Mouse (Mus musculus) lung, embryonic 16.5 days (tissue): ENCODE measurements around the gene Atp6v0c. TPM values are rescaled to one million over a fixed set of nuclear protein-coding genes. Genes with fewer than 3 reads are reported as not detected.

Experiments
- ATAC-seq: fragments of 200-750 bp; cut with Nextera tagmentation; 2 replicates; pipeline ENCODE4 v1.8.0; 2017; ENCODE audit warnings: low read depth, mild to moderate bottlenecking, moderate library complexity
- H3K27ac ChIP-seq: fragments of 300-500 bp; sonication (generic); 2 replicates; pipeline ENCODE4 v1.5.1; 2014; ENCODE audit warnings: mild to moderate bottlenecking, control low read depth, low read length
- H3K27me3 ChIP-seq: fragments of 300-500 bp; sonication (generic); 2 replicates; pipeline ENCODE4 v1.6.1; 2014; ENCODE audit warnings: low read depth, low read length, mixed read lengths; ENCODE audit not compliant: control insufficient read depth, insufficient read depth
- H3K36me3 ChIP-seq: fragments of 300-500 bp; sonication (generic); 2 replicates; pipeline ENCODE4 v1.6.1; 2014; ENCODE audit warnings: low read length; ENCODE audit not compliant: control insufficient read depth, insufficient read depth
- H3K4me1 ChIP-seq: fragments of 300-500 bp; sonication (generic); replicated peaks from 2 replicates; pipeline ENCODE4 v1.6.1; 2014; ENCODE audit warnings: low read length, mixed read lengths; ENCODE audit not compliant: control insufficient read depth, insufficient read depth
- H3K4me2 ChIP-seq: fragments of 300-500 bp; sonication (generic); 2 replicates; pipeline ENCODE4 v1.6.1; 2014; ENCODE audit warnings: low read depth, low read length, control low read depth
- H3K4me3 ChIP-seq: fragments of 300-500 bp; sonication (generic); 2 replicates; pipeline ENCODE4 v1.5.1; 2014; ENCODE audit warnings: mild to moderate bottlenecking, low read length, control low read depth
- H3K9ac ChIP-seq: fragments of 300-500 bp; sonication (generic); 2 replicates; pipeline ENCODE4 v1.6.1; 2014; ENCODE audit warnings: low read length, control low read depth
- H3K9me3 ChIP-seq: fragments of 300-500 bp; sonication (generic); 2 replicates; pipeline ENCODE4 v1.6.1; 2016; ENCODE audit warnings: low read length; ENCODE audit not compliant: control insufficient read depth
- WGBS: fragments of 180-500 bp; shearing (Covaris S2); extraction: QIAGEN DNeasy Blood & Tissue Kit; methylation state at CpG from one replicate; pipeline ENCODE4 v1.1.7; 2014; 5-methylcytosine and 5-hydroxymethylcytosine counted together
- polyA plus RNA-seq: library from polyadenylated mRNA; unstranded; fragments of >200 nt; fragmentation: Nextera tagmentation; extraction: Ambion mirVana; gene quantifications from 2 replicates; pipeline ENCODE4 v1.2.1, GENCODE M21; 2015

The Atp6v0c gene
- polyA plus RNA-seq, 1 experiment from 2014 or later: 462 TPM

DNA sequence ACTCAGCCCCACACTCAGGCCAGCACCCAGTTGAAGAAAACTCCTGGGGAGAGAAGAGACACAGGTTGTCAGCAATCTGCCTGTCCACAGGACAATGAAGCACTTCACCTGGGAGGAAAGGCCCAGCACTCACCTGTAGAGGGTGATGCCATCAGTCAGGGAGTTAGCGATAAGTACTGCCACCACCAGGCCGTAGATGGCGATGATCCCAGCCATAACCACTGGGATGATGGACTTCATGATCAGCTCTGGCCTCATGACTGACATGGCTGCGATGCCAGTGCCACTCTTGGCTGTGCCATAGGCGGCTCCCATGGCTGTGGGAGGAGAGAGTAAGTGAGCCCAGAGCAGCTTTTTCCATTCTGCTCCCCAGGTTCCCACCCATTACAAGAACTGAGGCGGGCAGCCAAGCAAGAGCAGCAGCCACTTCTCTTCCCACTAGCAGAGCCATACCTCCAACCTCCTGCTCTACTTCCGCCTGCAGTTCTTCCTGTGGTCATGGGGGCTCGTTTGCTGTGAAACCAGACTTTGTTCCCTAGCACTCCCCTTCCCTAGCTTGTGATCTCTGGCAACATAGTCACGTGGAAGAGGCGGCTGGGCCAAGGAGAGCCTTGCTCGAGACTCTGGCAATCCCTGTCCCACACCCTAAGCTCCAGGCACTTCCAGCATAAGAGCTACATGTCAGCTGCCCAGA lies 4.8 kb downstream of the Atp6v0c start:
- no peak for ATAC-seq
- no peak overlapping the region for H3K4me3 ChIP-seq
- H3K27me3 ChIP-seq: no peaks in the 10 kb centered on the region
- H3K4me1 ChIP-seq: peaks cover 17% of the 10 kb centered on the region
- H3K4me2 ChIP-seq: no peak overlapping the region
- no peaks in the 10 kb centered on the region for H3K9me3 ChIP-seq
- 80% methylated on average over 9 of the region's 11 CpGs for WGBS
- no peak overlapping the region for H3K27ac ChIP-seq
- H3K9ac ChIP-seq: no peak overlapping the region
- H3K36me3 ChIP-seq: peaks cover 4% of the 10 kb centered on the region

DNA sequence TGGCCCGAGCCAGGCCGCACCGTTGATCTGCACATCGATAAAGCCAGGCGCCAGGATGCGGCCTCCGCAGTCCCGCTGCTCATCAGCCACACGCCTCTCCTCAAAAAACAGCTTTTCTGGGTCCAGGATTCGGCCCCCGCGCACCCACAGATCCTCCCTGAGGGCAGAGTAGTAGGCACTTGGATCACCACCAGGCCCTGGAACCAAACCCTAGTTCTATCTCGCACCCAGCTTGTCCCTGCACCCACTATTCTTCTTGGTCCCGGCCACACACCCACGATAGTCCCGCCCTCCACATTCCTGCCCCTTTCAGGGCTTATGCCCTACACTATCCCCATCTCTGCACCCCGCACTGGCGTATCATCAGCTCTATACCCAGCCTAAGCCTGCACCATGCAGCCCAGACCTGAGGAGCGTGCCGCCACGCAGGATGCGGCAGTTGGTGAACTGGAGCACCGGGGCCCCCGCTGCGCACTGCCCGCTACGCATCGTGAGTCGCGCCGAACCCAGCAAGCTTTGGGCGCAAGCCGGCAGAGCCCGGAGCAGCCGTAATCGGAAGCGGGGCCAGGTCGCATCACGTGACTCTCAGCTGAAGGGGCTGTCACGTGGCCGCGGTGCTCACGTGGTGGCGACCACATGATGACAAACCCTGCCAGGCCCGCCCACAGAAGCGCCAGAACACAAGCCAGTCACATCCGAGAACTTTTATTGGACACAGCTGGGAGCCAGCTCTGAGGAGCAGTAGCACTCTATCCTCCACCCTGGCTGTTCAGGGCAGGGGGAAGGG lies 6.1 kb downstream of the Atp6v0c start, which contains the start of gene Amdhd2:
Gene Amdhd2 (minus strand): TSS at position 591 of the 787 bp plus-strand sequence.
- H3K27ac ChIP-seq: peak within 1 kb of the TSS; percentile 77
- H3K36me3 ChIP-seq: peaks cover 4% of the 10 kb centered on the region
- peak within 1 kb of the TSS; percentile 86 for H3K4me3 ChIP-seq
- peak; percentile 89 for ATAC-seq
- H3K9ac ChIP-seq: peak within 1 kb of the TSS; percentile 84
- H3K4me2 ChIP-seq: peak within 1 kb of the TSS; percentile 95
- H3K4me1 ChIP-seq: peaks cover 17% of the 10 kb centered on the region
- H3K9me3 ChIP-seq: no peaks in the 10 kb centered on the region
- no peaks in the 10 kb centered on the region for H3K27me3 ChIP-seq
- under 1% methylated on average over 47 of the region's 47 CpGs for WGBS

DNA sequence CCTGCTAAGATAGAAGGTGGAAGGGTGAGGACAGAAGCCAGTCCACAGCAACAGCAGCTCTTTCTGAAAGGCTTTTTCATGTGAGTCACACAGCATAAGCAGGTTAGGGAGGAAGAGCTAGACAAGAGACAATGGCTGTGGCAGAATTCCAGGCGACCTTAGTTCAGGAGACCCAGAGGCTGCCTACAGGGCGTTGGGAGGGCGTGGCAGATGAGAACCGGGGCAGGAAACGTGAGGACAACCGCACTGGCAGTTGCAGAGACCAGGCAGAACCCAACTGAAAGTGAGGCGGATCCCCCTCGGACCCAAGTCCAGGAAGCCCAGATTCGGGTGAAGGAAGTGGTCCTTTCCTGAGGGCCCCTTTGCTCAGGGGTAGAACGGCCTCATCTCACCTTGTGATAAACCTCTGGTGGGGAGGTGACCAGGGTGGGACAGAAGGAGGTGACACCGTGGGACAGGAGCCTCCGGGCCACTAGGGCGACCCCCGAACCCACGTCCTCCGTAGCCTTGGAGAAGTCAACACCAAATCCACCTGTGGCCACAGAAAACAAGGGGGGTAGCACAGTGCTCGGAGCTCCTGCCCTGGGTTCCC lies 6.8 kb downstream of the Atp6v0c start:
- peaks cover 11% of the 10 kb centered on the region for H3K4me1 ChIP-seq
- 17% methylated on average over 17 of the region's 17 CpGs for WGBS
- peak; percentile 7; the same call in 1 of the 2 replicates for ATAC-seq
- peak overlapping the region; percentile 84 for H3K9ac ChIP-seq
- peak overlapping the region; percentile 95 for H3K4me2 ChIP-seq
- peaks cover 4% of the 10 kb centered on the region for H3K36me3 ChIP-seq
- H3K4me3 ChIP-seq: peak overlapping the region; percentile 86
- no peaks in the 10 kb centered on the region for H3K9me3 ChIP-seq
- H3K27ac ChIP-seq: no peak overlapping the region; the same call in 1 of the 2 replicates
- H3K27me3 ChIP-seq: no peaks in the 10 kb centered on the region

DNA sequence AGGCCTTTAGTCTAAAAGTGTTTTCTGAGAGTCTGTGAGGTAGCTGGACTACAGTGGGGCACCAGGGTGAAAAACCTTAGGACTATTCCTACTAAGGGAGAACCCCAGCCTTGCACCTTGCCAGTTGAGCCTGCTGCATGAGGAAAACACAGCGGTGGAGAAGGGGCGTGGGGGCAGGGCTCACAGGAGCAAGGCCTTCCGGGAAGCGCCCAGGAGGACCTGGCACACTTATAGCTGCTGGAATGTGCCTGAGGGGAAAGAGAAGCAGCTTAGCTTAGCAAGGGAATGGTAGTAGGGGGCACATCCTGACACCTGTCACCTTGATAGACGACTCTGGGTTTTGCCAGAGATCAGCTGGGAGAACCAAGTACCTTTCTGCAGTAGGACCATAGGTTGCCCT lies 8.0 kb downstream of the Atp6v0c start:
- H3K4me1 ChIP-seq: peaks cover 7% of the 10 kb centered on the region
- no peak overlapping the region for H3K9ac ChIP-seq
- no peaks in the 10 kb centered on the region for H3K27me3 ChIP-seq
- H3K27ac ChIP-seq: no peak overlapping the region
- H3K9me3 ChIP-seq: no peaks in the 10 kb centered on the region
- peaks cover 2% of the 10 kb centered on the region for H3K36me3 ChIP-seq
- H3K4me2 ChIP-seq: no peak overlapping the region
- ATAC-seq: no peak
- H3K4me3 ChIP-seq: no peak overlapping the region
- 80% methylated on average over 5 of the region's 5 CpGs for WGBS

DNA sequence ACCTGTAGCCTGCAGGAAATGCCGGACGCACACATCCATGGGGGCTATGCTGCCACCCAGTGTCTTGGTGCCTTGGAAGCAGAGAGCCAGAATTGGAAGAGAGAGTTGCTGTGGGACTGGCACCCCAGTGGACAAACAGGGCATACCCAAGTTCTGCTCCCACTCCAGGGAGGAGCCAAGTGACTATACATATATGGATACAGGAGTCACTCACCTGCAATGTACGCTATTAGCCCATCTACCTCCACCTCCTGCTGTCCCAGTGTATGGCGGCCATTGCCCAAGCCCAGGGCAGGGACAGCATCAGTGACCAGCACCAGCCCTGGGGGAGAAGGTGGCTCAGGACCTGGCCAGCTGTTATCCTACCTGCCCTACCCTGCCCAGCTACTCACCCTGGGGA lies 12.0 kb downstream of the Atp6v0c start:
- Histone ChIP-seq H3K27me3 (no peaks in the 10 kb centered on the region), H3K4me2 (no peak overlapping the region), H3K4me1 (peaks cover under 1% of the 10 kb centered on the region), H3K9ac (no peak overlapping the region), H3K4me3 (no peak overlapping the region), H3K9me3 (no peaks in the 10 kb centered on the region), H3K27ac (no peak overlapping the region), H3K36me3 (no peaks in the 10 kb centered on the region)
- no peak for ATAC-seq
- WGBS: 87% methylated on average over 4 of the region's 4 CpGs

DNA sequence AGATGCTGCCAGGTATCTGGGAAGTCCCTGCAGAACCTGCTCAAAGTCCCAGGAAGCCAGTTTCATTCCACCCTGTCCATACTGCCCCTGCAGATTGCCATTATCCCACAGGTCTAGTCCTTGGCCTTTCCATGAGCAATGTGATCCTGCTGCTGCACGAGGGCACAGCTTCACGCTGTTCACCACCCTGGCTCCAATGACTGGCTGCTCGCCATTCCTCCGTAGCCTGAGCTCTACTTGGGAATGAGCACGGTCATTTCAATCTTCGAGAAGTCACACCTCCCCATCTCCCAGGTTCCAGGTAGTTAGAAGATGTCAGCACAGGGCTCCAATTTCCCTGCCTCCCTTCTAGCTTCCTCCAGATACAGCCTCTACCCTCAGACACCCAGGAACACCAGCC lies 12.4 kb downstream of the Atp6v0c start:
- Histone ChIP-seq H3K4me1 (peaks cover 3% of the 10 kb centered on the region), H3K9me3 (no peaks in the 10 kb centered on the region), H3K27me3 (no peaks in the 10 kb centered on the region), H3K36me3 (no peaks in the 10 kb centered on the region), H3K4me2 (no peak overlapping the region), H3K27ac (no peak overlapping the region), H3K9ac (no peak overlapping the region), H3K4me3 (no peak overlapping the region)
- no peak for ATAC-seq
- 92% methylated on average over 6 of the region's 6 CpGs for WGBS

DNA sequence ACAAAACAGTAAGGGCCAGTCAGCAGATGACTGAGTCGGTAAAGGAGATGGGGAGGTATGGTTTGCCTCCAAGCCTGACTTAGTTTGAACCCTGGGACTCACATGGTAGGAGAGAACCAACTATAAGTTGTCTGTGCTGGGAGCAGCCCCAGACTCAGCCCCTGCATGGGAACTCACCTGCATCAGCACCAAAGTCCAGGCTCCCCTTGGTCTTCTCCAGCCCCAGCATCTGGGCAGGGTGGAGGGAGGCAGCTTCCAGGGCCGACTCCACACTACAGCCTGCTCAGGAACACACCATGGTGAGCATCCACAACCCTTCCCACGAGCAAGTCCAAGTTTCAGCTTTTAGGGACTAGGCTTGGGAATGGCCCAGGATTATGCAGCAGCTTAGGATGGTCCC lies 13.1 kb downstream of the Atp6v0c start:
- H3K27ac ChIP-seq: no peak overlapping the region
- no peak for ATAC-seq
- no peak overlapping the region for H3K9ac ChIP-seq
- peaks cover 8% of the 10 kb centered on the region for H3K4me1 ChIP-seq
- no peak overlapping the region for H3K4me3 ChIP-seq
- no peaks in the 10 kb centered on the region for H3K27me3 ChIP-seq
- no peaks in the 10 kb centered on the region for H3K9me3 ChIP-seq
- 76% methylated on average over 3 of the region's 3 CpGs for WGBS
- H3K4me2 ChIP-seq: no peak overlapping the region
- no peaks in the 10 kb centered on the region for H3K36me3 ChIP-seq

DNA sequence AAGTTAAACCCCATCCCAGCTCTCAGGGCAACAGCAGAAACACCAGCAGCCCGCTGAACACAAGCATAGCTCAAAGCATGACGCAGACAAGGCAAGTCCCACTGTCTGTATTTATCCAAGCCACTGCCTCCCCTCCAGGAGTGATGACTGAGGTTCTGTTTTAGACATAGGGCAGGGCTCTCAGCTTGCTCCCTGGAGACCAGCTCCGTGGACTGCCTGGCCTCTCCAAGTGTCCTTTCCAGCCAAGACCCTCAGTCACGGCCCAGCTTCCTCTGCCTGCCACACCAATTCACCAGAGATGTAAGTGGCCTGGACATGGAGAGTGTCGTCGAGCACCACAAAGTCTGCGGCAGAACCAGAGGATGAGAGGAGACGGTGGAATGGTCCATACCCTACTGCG lies 13.8 kb downstream of the Atp6v0c start:
- 87% methylated on average over 9 of the region's 9 CpGs for WGBS
- Histone ChIP-seq H3K4me1 (peaks cover 10% of the 10 kb centered on the region), H3K27me3 (no peaks in the 10 kb centered on the region), H3K4me3 (no peak overlapping the region), H3K9me3 (no peaks in the 10 kb centered on the region), H3K36me3 (no peaks in the 10 kb centered on the region), H3K9ac (no peak overlapping the region), H3K27ac (no peak overlapping the region), H3K4me2 (no peak overlapping the region)
- no peak for ATAC-seq

DNA sequence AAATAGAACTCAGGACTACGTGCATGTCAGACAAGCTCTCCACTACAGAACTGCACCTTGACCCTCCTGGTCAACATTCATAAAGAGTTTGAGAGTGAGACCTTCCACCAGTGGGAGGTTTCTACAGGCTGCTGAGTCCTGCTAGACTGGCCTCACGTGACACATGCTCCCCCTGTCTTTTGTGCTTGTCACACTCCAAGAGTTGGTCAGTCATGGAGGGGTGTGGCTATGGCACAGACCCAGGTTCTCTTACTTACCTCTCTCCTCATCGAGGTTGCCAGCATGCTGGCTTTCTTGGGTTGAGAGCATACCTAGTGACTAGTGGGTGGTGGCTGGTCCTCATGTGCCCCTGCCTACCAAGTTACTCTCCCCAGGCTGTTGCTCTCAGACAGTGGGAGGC lies 15.0 kb downstream of the Atp6v0c start:
- H3K4me2 ChIP-seq: no peak overlapping the region
- no peaks in the 10 kb centered on the region for H3K36me3 ChIP-seq
- no peak overlapping the region for H3K27ac ChIP-seq
- no peaks in the 10 kb centered on the region for H3K27me3 ChIP-seq
- no peaks in the 10 kb centered on the region for H3K9me3 ChIP-seq
- ATAC-seq: no peak
- peaks cover 10% of the 10 kb centered on the region for H3K4me1 ChIP-seq
- no peak overlapping the region for H3K9ac ChIP-seq
- WGBS: 57% methylated on average over 3 of the region's 3 CpGs
- no peak overlapping the region for H3K4me3 ChIP-seq
